In genomic region chr14:54583681-54584338, GRCm38 (mm10) we compare ENCODE assay signal across 9 mouse cellular contexts. TPM values are rescaled to one million over a fixed set of nuclear protein-coding genes. Genes with fewer than 3 reads are reported as not detected.
DNase-seq lines count a peak whose midpoint lies in the region; ATAC-seq lines count a peak whose summit lies in the region.
"Had no signal": no experiment of that assay in that cellular context is flagged by ENCODE, and none has a peak within 500 bp of the region (broad histone marks: within the 10 kb centered on the region; RNA-seq: fewer than 3 reads in every experiment).

No protein-coding gene starts in this region.

- H3K4me1 ChIP-seq in neural tube, embryonic 15.5 days, result no peaks in the 10 kb centered on the region
- peaks cover 28% of the 10 kb centered on the region for H3K4me1 ChIP-seq in liver, embryonic 13.5 days (replicated peaks)
- no peaks in the 10 kb centered on the region for H3K4me1 ChIP-seq in neural tube, embryonic 12.5 days
- H3K4me1 ChIP-seq: neural tube, embryonic 13.5 days had no signal

- no peak overlapping the region for H3K27ac ChIP-seq in neural tube, embryonic 15.5 days (replicated peaks)
- H3K27ac ChIP-seq in liver, embryonic 13.5 days, result no peak overlapping the region
- no peak overlapping the region for H3K27ac ChIP-seq in neural tube, embryonic 12.5 days
- H3K27ac ChIP-seq: neural tube, embryonic 13.5 days had no signal

- no peaks in the 10 kb centered on the region for H3K9me3 ChIP-seq in neural tube, embryonic 15.5 days (replicated peaks)
- H3K9me3 ChIP-seq in liver, embryonic 13.5 days (replicated peaks), result no peaks in the 10 kb centered on the region
- no peaks in the 10 kb centered on the region for H3K9me3 ChIP-seq in neural tube, embryonic 12.5 days
- H3K9me3 ChIP-seq: neural tube, embryonic 13.5 days had no signal

- DNase-seq in neural tube, embryonic 10.5 days (ENCODE audit: extremely low spot score, low spot score), result peak; percentile 64
- DNase-seq in T-cell, adult 2 months (ENCODE audit: low spot score), result peak; percentile 53
- peak; percentile 78 for DNase-seq in embryo, embryonic 11 days
- peak; percentile 83 for DNase-seq in heart, postnatal 4 days
- DNase-seq in liver, embryonic 13.5 days, result peak; percentile 52

- H3K4me2 ChIP-seq in neural tube, embryonic 15.5 days, result no peak overlapping the region
- H3K4me2 ChIP-seq in liver, embryonic 13.5 days, result no peak overlapping the region
- H3K4me2 ChIP-seq in neural tube, embryonic 12.5 days (replicated peaks), result no peak overlapping the region
- H3K4me2 ChIP-seq: neural tube, embryonic 13.5 days had no signal

- no peak overlapping the region for H3K4me3 ChIP-seq in neural tube, embryonic 15.5 days (replicated peaks)
- H3K4me3 ChIP-seq in liver, embryonic 13.5 days (replicated peaks), result no peak overlapping the region
- H3K4me3 ChIP-seq in neural tube, embryonic 12.5 days, result no peak overlapping the region
- H3K4me3 ChIP-seq: neural tube, embryonic 13.5 days had no signal

- H3K27me3 ChIP-seq in neural tube, embryonic 15.5 days (replicated peaks), result peaks cover 2% of the 10 kb centered on the region
- H3K27me3 ChIP-seq in liver, embryonic 13.5 days, result peaks cover 9% of the 10 kb centered on the region
- H3K27me3 ChIP-seq in neural tube, embryonic 12.5 days (replicated peaks), result no peaks in the 10 kb centered on the region
- H3K27me3 ChIP-seq: neural tube, embryonic 13.5 days had no signal

- H3K36me3 ChIP-seq in neural tube, embryonic 15.5 days, result peaks cover 23% of the 10 kb centered on the region
- H3K36me3 ChIP-seq in liver, embryonic 13.5 days, result peaks cover 6% of the 10 kb centered on the region; the same call in 1 of the 2 replicates
- peaks cover 16% of the 10 kb centered on the region; the same call in 1 of the 2 replicates for H3K36me3 ChIP-seq in neural tube, embryonic 12.5 days

- ATAC-seq in neural tube, embryonic 15.5 days (ENCODE audit: low FRiP score), result no peak
- ATAC-seq in liver, embryonic 13.5 days (ENCODE audit: low read depth), result no peak
- 0 out of 2 replicates have a peak, but pooled peaks have one; percentile 17 for ATAC-seq in neural tube, embryonic 12.5 days (ENCODE audit: low FRiP score, low read depth)
- no peak for ATAC-seq in inflammation-experienced regulatory T-cells, adult 6 months

- no peak overlapping the region for H3K9ac ChIP-seq in neural tube, embryonic 15.5 days (replicated peaks)
- no peak overlapping the region for H3K9ac ChIP-seq in liver, embryonic 13.5 days
- no peak overlapping the region for H3K9ac ChIP-seq in neural tube, embryonic 12.5 days
- H3K9ac ChIP-seq: neural tube, embryonic 13.5 days had no signal

- WGBS in neural tube, embryonic 15.5 days, result 41% methylated on average over 7 of the region's 7 CpGs
- 40% methylated on average over 7 of the region's 7 CpGs for WGBS in liver, embryonic 13.5 days (ENCODE audit: insufficient replicate concordance)
- WGBS in neural tube, embryonic 12.5 days, result 46% methylated on average over 7 of the region's 7 CpGs

RNA-seq across cellular contexts. Expression of gene Ajuba, which starts 6.5 kb away (rescaled TPM):
- polyA plus RNA-seq in neural tube, embryonic 15.5 days (2015; fragmentation: Nextera tagmentation; extraction: Ambion mirVana), result 6.1 and 12.9 TPM in 2 replicates
- total RNA-seq in heart, postnatal 4 days (2021), result 10 to 100 TPM; 19.4 to 20.3 TPM
- 3.9 and 4.4 TPM in 2 replicates for polyA plus RNA-seq in liver, embryonic 13.5 days (2015; fragmentation: Nextera tagmentation; extraction: Ambion mirVana)
- 32.9 and 36.6 TPM in 2 replicates for polyA plus RNA-seq in neural tube, embryonic 12.5 days (2016; fragmentation: Nextera tagmentation; extraction: Ambion mirVana)
- polyA plus RNA-seq in inflammation-experienced regulatory T-cells, adult 6 months (2017; shearing (Covaris generic)), result under 1 TPM; 0.10 to 0.25 (median 0.15) TPM

RNA-seq across cellular contexts. Expression of gene 4931414P19Rik, which starts 22.0 kb away (rescaled TPM):
- 4.4 and 6.5 TPM in 2 replicates for polyA plus RNA-seq in neural tube, embryonic 15.5 days (2015; fragmentation: Nextera tagmentation; extraction: Ambion mirVana)
- 1 to 10 TPM; 4.9 to 6.6 TPM for total RNA-seq in heart, postnatal 4 days (2021)
- 2.7 and 3.0 TPM in 2 replicates for polyA plus RNA-seq in liver, embryonic 13.5 days (2015; fragmentation: Nextera tagmentation; extraction: Ambion mirVana)
- 8.4 and 8.6 TPM in 2 replicates for polyA plus RNA-seq in neural tube, embryonic 12.5 days (2016; fragmentation: Nextera tagmentation; extraction: Ambion mirVana)
- 1 to 10 TPM; 1.5 to 2.5 (median 1.7) TPM for polyA plus RNA-seq in inflammation-experienced regulatory T-cells, adult 6 months (2017; shearing (Covaris generic))

RNA-seq across cellular contexts. Expression of gene Haus4, which starts 29.4 kb away (rescaled TPM):
- polyA plus RNA-seq in neural tube, embryonic 15.5 days (2015; fragmentation: Nextera tagmentation; extraction: Ambion mirVana), result 20.5 and 34.8 TPM in 2 replicates
- 10 to 100 TPM; 30.6 to 32.7 TPM for total RNA-seq in heart, postnatal 4 days (2021)
- 45.6 and 47.5 TPM in 2 replicates for polyA plus RNA-seq in liver, embryonic 13.5 days (2015; fragmentation: Nextera tagmentation; extraction: Ambion mirVana)
- 32.1 and 37.9 TPM in 2 replicates for polyA plus RNA-seq in neural tube, embryonic 12.5 days (2016; fragmentation: Nextera tagmentation; extraction: Ambion mirVana)
- polyA plus RNA-seq in inflammation-experienced regulatory T-cells, adult 6 months (2017; shearing (Covaris generic)), result 10 to 100 TPM; 24.6 to 39.7 (median 31.6) TPM

RNA-seq across cellular contexts. Expression of gene Psmb5, which starts 34.0 kb away (rescaled TPM):
- polyA plus RNA-seq in neural tube, embryonic 15.5 days (2015; fragmentation: Nextera tagmentation; extraction: Ambion mirVana), result 446 and 448 TPM in 2 replicates
- total RNA-seq in heart, postnatal 4 days (2021), result 100 to 1,000 TPM; 192 to 198 TPM
- 262 and 266 TPM in 2 replicates for polyA plus RNA-seq in liver, embryonic 13.5 days (2015; fragmentation: Nextera tagmentation; extraction: Ambion mirVana)
- 404 and 429 TPM in 2 replicates for polyA plus RNA-seq in neural tube, embryonic 12.5 days (2016; fragmentation: Nextera tagmentation; extraction: Ambion mirVana)
- 100 to 1,000 TPM; 131 to 214 (median 136) TPM for polyA plus RNA-seq in inflammation-experienced regulatory T-cells, adult 6 months (2017; shearing (Covaris generic))

RNA-seq across cellular contexts. Expression of gene Psmb11, which starts 37.4 kb away (rescaled TPM):
- polyA plus RNA-seq in neural tube, embryonic 15.5 days (2015; fragmentation: Nextera tagmentation; extraction: Ambion mirVana), result 0.04 and 27.8 TPM in 2 replicates
- total RNA-seq in heart, postnatal 4 days (2021), result not detected
- not detected in 2 replicates for polyA plus RNA-seq in liver, embryonic 13.5 days (2015; fragmentation: Nextera tagmentation; extraction: Ambion mirVana)
- polyA plus RNA-seq in neural tube, embryonic 12.5 days (2016; fragmentation: Nextera tagmentation; extraction: Ambion mirVana), result not detected in 2 replicates
- polyA plus RNA-seq in inflammation-experienced regulatory T-cells, adult 6 months (2017; shearing (Covaris generic)), result not detected
